Mouse (Mus musculus): ENCODE data around the gene Prr36. TPM values are rescaled to one million over a fixed set of nuclear protein-coding genes. Genes with fewer than 3 reads are reported as not detected.

The Prr36 gene
- polyA plus RNA-seq, 1 experiment from 2014 or later, result 34.6 TPM

DNA sequence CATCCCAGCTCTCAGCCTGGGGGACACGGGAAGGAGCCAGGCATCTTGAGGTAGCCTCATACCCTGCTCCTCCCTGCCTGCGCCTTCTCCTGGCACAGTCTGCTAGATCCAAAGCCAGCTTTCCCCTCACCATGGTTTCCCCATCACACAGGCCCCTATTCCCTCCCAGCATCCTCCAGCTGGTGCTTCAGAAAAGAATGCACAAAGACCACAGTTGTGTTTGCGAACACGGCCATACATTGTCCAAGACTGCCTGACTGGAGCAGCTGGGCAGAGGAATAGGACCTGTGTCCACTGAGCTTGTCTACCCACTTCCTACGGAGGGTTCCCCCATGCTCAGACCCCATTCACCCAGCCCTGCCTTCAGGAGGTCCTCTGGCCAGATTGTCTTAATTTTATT lies 25.0 kb downstream of the Prr36 start:
- Histone ChIP-seq H3K9ac (ENCODE audit: low read length) (no peak overlapping the region), H3K9me3 (ENCODE audit: control insufficient read depth, low read length) (no peaks in the 10 kb centered on the region), H3K27me3 (ENCODE audit: control insufficient read depth, insufficient read depth, low read length) (no peaks in the 10 kb centered on the region), H3K27ac (ENCODE audit: low read depth, low read length) (peak overlapping the region; percentile 11; the same call in 1 of the 2 replicates), H3K4me3 (ENCODE audit: low read depth, low read length) (no peak overlapping the region), H3K4me2 (ENCODE audit: low read depth) (no peak overlapping the region), H3K36me3 (ENCODE audit: control insufficient read depth, insufficient read depth, low read length) (peaks cover 2% of the 10 kb centered on the region), H3K4me1 (ENCODE audit: control insufficient read depth, insufficient read depth, low read length) (0 out of 2 replicates have a peak, but pooled peaks cover 8% of the 10 kb centered on the region)
- WGBS, result 60% methylated on average over 5 of the region's 5 CpGs
- DNase-seq (ENCODE audit: low spot score) (no peak), ATAC-seq (ENCODE audit: insufficient read depth, low FRiP score, low TSS enrichment) (peak; percentile 46)

- no peak overlapping the region for H3K4me3 ChIP-seq (ENCODE audit: low read depth, low read length)
- H3K9ac ChIP-seq (ENCODE audit: low read length), result no peak overlapping the region
- no peaks in the 10 kb centered on the region for H3K9me3 ChIP-seq (ENCODE audit: control insufficient read depth, low read length)
- WGBS, result 25% methylated on average over 3 of the region's 3 CpGs
- no peak for ATAC-seq (ENCODE audit: insufficient read depth, low FRiP score, low TSS enrichment)
- H3K4me1 ChIP-seq (ENCODE audit: control insufficient read depth, insufficient read depth, low read length), result 0 out of 2 replicates have a peak, but pooled peaks cover 8% of the 10 kb centered on the region
- no peak overlapping the region for H3K4me2 ChIP-seq (ENCODE audit: low read depth)
- no peak overlapping the region for H3K27ac ChIP-seq (ENCODE audit: low read depth, low read length)
- no peaks in the 10 kb centered on the region for H3K27me3 ChIP-seq (ENCODE audit: control insufficient read depth, insufficient read depth, low read length)
- H3K36me3 ChIP-seq (ENCODE audit: control insufficient read depth, insufficient read depth, low read length), result peaks cover 5% of the 10 kb centered on the region
- DNase-seq (ENCODE audit: low spot score), result no peak
Measured at GRCm38 (mm10) chr8:4189031-4189722, 28.1 kb downstream of the Prr36 start.

- no peaks in the 10 kb centered on the region for H3K27me3 ChIP-seq (ENCODE audit: control insufficient read depth, insufficient read depth, low read length)
- no peak overlapping the region for H3K27ac ChIP-seq (ENCODE audit: low read depth, low read length)
- no peak overlapping the region for H3K9ac ChIP-seq (ENCODE audit: low read length)
- 0 out of 2 replicates have a peak, but pooled peaks cover 8% of the 10 kb centered on the region for H3K4me1 ChIP-seq (ENCODE audit: control insufficient read depth, insufficient read depth, low read length)
- ATAC-seq (ENCODE audit: insufficient read depth, low FRiP score, low TSS enrichment) (no peak), DNase-seq (ENCODE audit: low spot score) (no peak)
- no peak overlapping the region for H3K4me3 ChIP-seq (ENCODE audit: low read depth, low read length)
- H3K4me2 ChIP-seq (ENCODE audit: low read depth), result no peak overlapping the region
- peaks cover 5% of the 10 kb centered on the region; the same call in 1 of the 2 replicates for H3K36me3 ChIP-seq (ENCODE audit: control insufficient read depth, insufficient read depth, low read length)
- H3K9me3 ChIP-seq (ENCODE audit: control insufficient read depth, low read length), result no peaks in the 10 kb centered on the region
Measured at GRCm38 (mm10) chr8:4188605-4189004, 28.7 kb downstream of the Prr36 start.

GRCm38 (mm10) chr8:4186151-4186550 lies 31.1 kb downstream of the Prr36 start:
- H3K36me3 ChIP-seq (ENCODE audit: control insufficient read depth, insufficient read depth, low read length), result peaks cover 5% of the 10 kb centered on the region; the same call in 1 of the 2 replicates
- H3K27ac ChIP-seq (ENCODE audit: low read depth, low read length), result no peak overlapping the region
- H3K4me2 ChIP-seq (ENCODE audit: low read depth), result no peak overlapping the region
- no peaks in the 10 kb centered on the region for H3K4me1 ChIP-seq (ENCODE audit: control insufficient read depth, insufficient read depth, low read length)
- DNase-seq (ENCODE audit: low spot score) (no peak), ATAC-seq (ENCODE audit: insufficient read depth, low FRiP score, low TSS enrichment) (no peak)
- 92% methylated on average over 2 of the region's 2 CpGs for WGBS
- no peaks in the 10 kb centered on the region for H3K27me3 ChIP-seq (ENCODE audit: control insufficient read depth, insufficient read depth, low read length)
- no peak overlapping the region for H3K4me3 ChIP-seq (ENCODE audit: low read depth, low read length)
- H3K9me3 ChIP-seq (ENCODE audit: control insufficient read depth, low read length), result no peaks in the 10 kb centered on the region
- H3K9ac ChIP-seq (ENCODE audit: low read length), result no peak overlapping the region

- H3K4me2 ChIP-seq (ENCODE audit: low read depth), result no peak overlapping the region
- H3K36me3 ChIP-seq (ENCODE audit: control insufficient read depth, insufficient read depth, low read length), result peaks cover 5% of the 10 kb centered on the region; the same call in 1 of the 2 replicates
- no peaks in the 10 kb centered on the region for H3K9me3 ChIP-seq (ENCODE audit: control insufficient read depth, low read length)
- no peak overlapping the region for H3K9ac ChIP-seq (ENCODE audit: low read length)
- ATAC-seq (ENCODE audit: insufficient read depth, low FRiP score, low TSS enrichment) (no peak), DNase-seq (ENCODE audit: low spot score) (no peak)
- no peaks in the 10 kb centered on the region for H3K27me3 ChIP-seq (ENCODE audit: control insufficient read depth, insufficient read depth, low read length)
- no peaks in the 10 kb centered on the region for H3K4me1 ChIP-seq (ENCODE audit: control insufficient read depth, insufficient read depth, low read length)
- H3K4me3 ChIP-seq (ENCODE audit: low read depth, low read length), result no peak overlapping the region
- WGBS, result 85% methylated on average over 8 of the region's 8 CpGs
- no peak overlapping the region for H3K27ac ChIP-seq (ENCODE audit: low read depth, low read length)
Measured at GRCm38 (mm10) chr8:4183409-4183808, 33.9 kb downstream of the Prr36 start.

GRCm38 (mm10) chr8:4174018-4174417 lies 43.2 kb downstream of the Prr36 start:
- H3K9ac ChIP-seq (ENCODE audit: low read length), result no peak overlapping the region
- 85% methylated on average over 2 of the region's 2 CpGs for WGBS
- no peak overlapping the region for H3K27ac ChIP-seq (ENCODE audit: low read depth, low read length)
- no peak for ATAC-seq (ENCODE audit: insufficient read depth, low FRiP score, low TSS enrichment)
- H3K4me1 ChIP-seq (ENCODE audit: control insufficient read depth, insufficient read depth, low read length), result no peaks in the 10 kb centered on the region
- no peak overlapping the region for H3K4me2 ChIP-seq (ENCODE audit: low read depth)
- no peaks in the 10 kb centered on the region for H3K27me3 ChIP-seq (ENCODE audit: control insufficient read depth, insufficient read depth, low read length)
- no peak for DNase-seq (ENCODE audit: low spot score)
- no peak overlapping the region for H3K4me3 ChIP-seq (ENCODE audit: low read depth, low read length)
- H3K9me3 ChIP-seq (ENCODE audit: control insufficient read depth, low read length), result no peaks in the 10 kb centered on the region
- no peaks in the 10 kb centered on the region for H3K36me3 ChIP-seq (ENCODE audit: control insufficient read depth, insufficient read depth, low read length)

DNA sequence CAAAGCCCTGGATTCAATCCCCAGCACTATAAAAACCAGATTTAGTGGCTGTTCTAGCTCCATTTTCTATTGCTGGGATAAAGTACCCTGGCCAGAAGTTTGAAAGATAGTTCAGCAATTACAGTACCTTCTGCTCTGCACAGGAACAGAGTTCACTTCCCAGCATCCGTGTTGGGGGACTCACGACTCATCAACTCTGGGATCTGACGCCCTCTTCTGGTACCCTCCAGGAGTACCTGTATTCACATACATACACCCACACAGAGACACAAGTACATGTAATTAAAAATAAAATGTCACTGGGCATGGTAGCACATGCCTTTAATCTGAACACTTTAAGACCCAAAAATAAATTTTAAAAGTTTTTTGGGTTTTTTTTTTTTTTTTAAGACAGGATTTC lies 44.8 kb downstream of the Prr36 start:
- no peak overlapping the region for H3K4me2 ChIP-seq (ENCODE audit: low read depth)
- WGBS, result 60% methylated on average over 3 of the region's 3 CpGs
- H3K27ac ChIP-seq (ENCODE audit: low read depth, low read length), result no peak overlapping the region
- H3K36me3 ChIP-seq (ENCODE audit: control insufficient read depth, insufficient read depth, low read length), result no peaks in the 10 kb centered on the region
- DNase-seq (ENCODE audit: low spot score), result no peak
- ATAC-seq (ENCODE audit: insufficient read depth, low FRiP score, low TSS enrichment), result no peak
- H3K4me3 ChIP-seq (ENCODE audit: low read depth, low read length), result no peak overlapping the region
- no peaks in the 10 kb centered on the region for H3K27me3 ChIP-seq (ENCODE audit: control insufficient read depth, insufficient read depth, low read length)
- H3K9me3 ChIP-seq (ENCODE audit: control insufficient read depth, low read length), result no peaks in the 10 kb centered on the region
- H3K4me1 ChIP-seq (ENCODE audit: control insufficient read depth, insufficient read depth, low read length), result no peaks in the 10 kb centered on the region
- no peak overlapping the region for H3K9ac ChIP-seq (ENCODE audit: low read length)

- Histone ChIP-seq H3K9ac (ENCODE audit: low read length) (no peak overlapping the region), H3K4me2 (ENCODE audit: low read depth) (no peak overlapping the region), H3K27ac (ENCODE audit: low read depth, low read length) (no peak overlapping the region), H3K4me1 (ENCODE audit: control insufficient read depth, insufficient read depth, low read length) (peaks cover 2% of the 10 kb centered on the region; the same call in 1 of the 2 replicates), H3K4me3 (ENCODE audit: low read depth, low read length) (no peak overlapping the region), H3K9me3 (ENCODE audit: control insufficient read depth, low read length) (no peaks in the 10 kb centered on the region), H3K36me3 (ENCODE audit: control insufficient read depth, insufficient read depth, low read length) (no peaks in the 10 kb centered on the region), H3K27me3 (ENCODE audit: control insufficient read depth, insufficient read depth, low read length) (no peaks in the 10 kb centered on the region)
- no peak for ATAC-seq (ENCODE audit: insufficient read depth, low FRiP score, low TSS enrichment)
- WGBS, result 89% methylated on average over 1 of the region's 1 CpGs
- DNase-seq (ENCODE audit: low spot score), result no peak
Measured at GRCm38 (mm10) chr8:4167918-4168317, 49.3 kb downstream of the Prr36 start.

GRCm38 (mm10) chr8:4166881-4167525 lies 50.3 kb downstream of the Prr36 start:
- DNase-seq (ENCODE audit: low spot score) (no peak), ATAC-seq (ENCODE audit: insufficient read depth, low FRiP score, low TSS enrichment) (peak; percentile 8)
- no peaks in the 10 kb centered on the region for H3K9me3 ChIP-seq (ENCODE audit: control insufficient read depth, low read length)
- peak overlapping the region; percentile 83 for H3K4me3 ChIP-seq (ENCODE audit: low read depth, low read length)
- WGBS, result 13% methylated on average over 10 of the region's 10 CpGs
- peaks cover 2% of the 10 kb centered on the region; the same call in 1 of the 2 replicates for H3K4me1 ChIP-seq (ENCODE audit: control insufficient read depth, insufficient read depth, low read length)
- peak overlapping the region; percentile 75 for H3K9ac ChIP-seq (ENCODE audit: low read length)
- no peaks in the 10 kb centered on the region for H3K36me3 ChIP-seq (ENCODE audit: control insufficient read depth, insufficient read depth, low read length)
- peak overlapping the region; percentile 75 for H3K4me2 ChIP-seq (ENCODE audit: low read depth)
- H3K27ac ChIP-seq (ENCODE audit: low read depth, low read length), result no peak overlapping the region
- no peaks in the 10 kb centered on the region for H3K27me3 ChIP-seq (ENCODE audit: control insufficient read depth, insufficient read depth, low read length)

All from neural tube, embryonic 11.5 days (tissue).